Mouse (Mus musculus): ENCODE results near the gene Card19.

Card19 gene

DNA sequence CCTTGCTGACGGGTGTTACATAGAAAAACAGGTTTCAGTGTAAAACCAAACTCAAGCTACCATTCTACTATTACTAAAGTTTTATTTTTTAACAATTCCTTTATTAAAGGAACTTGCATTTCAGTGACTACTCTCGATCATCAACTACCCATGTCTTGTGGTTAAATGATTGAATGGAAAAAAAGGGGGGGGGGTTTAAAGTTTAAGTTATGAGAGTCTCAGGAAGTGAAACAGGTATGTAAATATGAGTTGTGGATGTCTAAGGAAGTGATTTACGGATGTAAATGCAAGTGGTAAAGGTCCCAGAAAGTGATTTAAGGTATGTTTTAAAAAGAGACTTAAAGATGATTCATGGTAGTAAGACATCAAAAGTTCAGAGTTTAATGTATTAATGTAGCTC, 9.3 kb upstream of the Card19 start:
- no peak for DNase-seq

DNA sequence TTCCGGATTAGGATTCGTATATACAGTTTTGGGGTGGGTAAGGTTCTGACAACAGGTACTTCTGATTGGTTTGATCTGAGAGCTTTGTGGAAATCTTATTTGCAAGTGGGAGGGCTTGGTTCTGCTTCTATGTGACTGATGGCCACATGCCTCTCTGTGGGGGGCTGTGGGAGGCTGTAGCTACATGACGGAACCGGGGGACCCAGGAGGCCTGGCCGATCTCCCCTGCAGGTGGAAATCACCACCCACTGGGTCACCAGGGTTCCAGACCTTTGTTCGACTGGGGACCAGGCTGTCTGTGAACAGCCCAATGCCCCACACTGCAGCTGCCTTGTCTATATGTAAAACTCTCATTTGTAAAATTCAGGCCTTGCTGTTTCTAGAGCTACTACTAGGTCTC, 8.9 kb upstream of the Card19 start:
- DNase-seq = no peak

DNA sequence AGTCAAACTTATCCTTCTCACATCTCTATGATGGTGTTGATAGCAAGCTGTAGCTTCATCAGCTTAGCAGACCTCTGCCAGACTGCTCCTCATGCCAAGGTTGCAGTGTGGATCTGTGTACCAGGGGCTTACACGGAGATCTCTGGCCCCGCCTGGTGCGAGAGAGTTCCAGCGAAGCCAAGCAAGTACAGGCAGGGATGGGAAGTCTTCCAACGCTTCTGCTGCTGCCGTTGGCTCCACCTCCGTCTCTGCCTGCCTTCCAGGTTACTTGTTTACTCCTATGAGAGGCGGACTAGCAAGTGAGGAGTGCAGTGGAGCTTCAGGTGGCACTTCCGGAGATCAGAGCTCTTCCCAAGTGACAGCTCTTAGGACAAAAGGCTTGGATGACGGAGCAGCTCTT, 8.5 kb upstream of the Card19 start:
- no peak for DNase-seq

DNA sequence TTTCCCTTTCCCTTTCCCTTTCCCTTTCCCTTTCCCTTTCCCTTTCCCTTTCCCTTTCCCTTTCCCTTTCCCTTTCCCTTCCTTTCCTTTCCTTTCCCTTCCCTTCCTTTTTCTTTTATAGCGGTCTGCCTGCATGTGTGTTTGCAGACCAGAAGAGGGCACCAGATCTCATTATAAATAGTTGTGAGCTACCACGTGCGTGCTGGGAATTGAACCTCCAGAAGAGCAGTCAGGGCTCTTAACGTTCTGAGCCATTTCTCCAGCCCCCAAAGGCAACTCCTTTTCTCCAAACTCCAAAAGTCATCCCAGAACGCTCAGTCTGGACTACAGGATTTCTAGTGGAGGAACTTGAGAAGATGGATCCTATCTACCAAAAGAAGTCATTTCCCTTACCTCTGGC, 5.1 kb upstream of the Card19 start:
- no peak for DNase-seq

DNA sequence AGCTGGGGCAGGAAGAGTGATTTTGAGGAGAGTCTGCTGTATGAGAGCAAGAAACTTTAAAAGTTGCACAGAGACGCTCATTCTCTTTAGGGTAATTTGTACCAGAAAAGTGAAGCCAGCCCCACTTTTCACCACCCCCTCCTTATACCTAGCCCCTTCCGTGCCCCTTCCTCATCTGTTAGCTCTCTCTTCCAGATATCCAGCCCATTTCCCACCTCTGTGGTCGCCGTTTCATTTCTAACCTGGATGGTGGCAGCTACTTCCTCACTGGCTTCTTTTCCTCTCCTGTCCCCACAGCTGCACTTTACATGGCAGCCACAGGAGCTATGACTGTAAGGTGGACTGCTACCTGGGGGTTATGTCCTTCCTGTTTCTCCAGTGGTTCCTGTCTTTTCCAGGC, 3.5 kb upstream of the Card19 start:
- no peak for DNase-seq

DNA sequence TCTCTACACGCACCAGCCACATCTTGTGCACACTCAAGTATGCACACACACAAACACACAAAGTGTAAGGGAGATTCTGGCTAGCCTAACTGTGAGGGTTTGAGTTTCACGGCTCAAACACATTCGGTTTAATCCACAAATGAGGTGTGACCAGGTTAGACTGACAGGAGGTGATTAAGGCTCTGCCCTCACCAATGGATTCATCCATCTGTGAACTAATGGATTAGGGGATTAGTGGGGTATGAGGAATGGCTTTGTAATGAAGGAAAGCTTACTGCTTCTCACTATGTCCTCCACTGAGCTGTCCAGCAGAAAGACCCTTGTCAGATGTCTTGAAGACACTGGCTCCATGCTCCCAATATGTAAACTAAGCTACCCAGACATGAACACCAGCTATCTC, 2.8 kb upstream of the Card19 start:
- DNase-seq = no peak

DNA sequence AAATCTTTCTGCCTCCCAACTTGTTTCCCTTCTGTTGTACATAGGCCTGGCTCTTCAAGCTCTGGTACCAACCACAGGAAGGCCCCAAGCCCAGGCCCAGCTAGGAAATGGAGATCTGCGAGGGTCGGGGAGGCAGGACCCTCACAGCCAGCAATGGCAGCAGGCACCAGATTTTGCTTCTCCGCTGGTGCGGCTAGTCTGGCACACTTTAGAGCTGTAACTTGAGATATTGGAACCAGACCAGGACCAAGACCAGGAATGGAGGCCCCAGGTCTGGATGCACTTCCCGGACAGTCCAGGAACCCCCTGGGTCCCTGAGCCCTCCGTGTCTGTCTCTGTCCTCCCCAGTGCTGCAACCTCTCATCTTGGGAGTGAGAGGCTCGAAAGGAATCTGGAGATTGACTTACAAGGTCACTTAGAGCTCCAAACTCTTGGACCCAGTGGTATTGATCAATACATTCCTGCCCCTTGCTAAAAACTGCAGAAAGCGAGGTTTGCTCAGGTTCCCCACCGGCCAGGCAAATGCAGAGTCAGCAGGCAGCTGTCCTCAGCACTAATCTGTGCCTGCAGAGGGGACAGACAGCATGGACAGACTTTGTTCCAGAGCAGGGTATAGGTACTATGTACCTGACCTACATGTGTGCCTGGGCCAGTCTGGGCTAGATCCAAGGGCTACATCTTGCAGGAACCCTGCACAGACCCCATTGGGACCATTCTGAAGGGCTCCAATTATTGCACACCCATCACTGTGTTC, 1.1 kb upstream of the Card19 start:
- DNase-seq = no peak

DNA sequence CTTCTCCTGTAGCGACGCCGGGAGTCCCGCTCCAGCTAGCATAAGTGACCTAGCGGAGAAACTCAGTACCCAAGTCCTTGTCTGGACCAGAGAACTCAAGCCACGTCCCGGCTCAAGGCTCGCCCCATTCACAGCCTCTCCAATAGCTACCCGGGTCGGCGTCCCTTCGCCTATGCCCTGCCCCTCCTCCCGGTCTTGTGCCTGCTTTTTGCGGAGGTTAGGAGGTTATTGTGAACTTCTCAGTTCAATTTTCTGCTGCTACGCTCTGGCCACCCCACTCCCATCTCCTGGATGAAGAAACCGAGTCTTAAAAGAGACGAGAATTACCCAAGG, 349 bp upstream of the Card19 start:
- no peak for DNase-seq

DNA sequence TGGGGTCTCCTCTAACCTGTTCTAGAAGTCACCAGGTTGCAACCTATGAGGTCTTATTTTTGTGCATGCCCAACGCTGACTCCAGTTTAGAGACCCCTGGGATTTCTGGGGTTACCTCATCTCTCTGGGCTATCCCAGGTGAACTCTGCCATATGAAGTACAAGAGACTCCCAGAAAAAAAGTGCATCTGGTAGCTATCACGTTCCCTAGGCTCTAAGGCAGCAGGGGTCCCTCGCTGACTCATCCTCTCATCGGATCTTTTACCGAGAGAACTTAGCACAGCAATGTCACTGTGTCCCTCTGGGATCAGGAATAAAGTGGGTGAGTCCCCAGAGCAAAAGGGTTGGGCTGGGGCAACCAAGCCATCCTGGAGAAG, 721 bp downstream of the Card19 start:
- no peak for DNase-seq

DNA sequence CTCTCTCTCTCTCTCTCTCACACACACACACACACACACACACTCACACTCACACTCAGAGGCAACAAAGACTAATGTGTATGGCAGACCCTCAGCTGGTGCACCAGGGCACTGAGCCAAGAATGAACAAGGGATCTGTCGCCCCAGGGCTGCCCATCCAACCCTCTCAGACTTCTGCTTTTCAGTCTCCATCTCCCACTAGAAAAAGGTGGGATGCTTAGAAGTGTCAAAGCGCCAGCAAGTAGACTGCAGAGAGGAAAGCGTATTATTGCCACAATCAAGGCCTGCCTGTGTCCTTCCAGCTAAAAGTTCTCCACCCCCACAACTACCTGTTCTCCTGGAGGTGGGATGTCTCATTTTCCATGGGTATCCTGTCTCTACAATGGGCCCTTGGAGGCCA, 1.4 kb downstream of the Card19 start:
- no peak for DNase-seq

DNA sequence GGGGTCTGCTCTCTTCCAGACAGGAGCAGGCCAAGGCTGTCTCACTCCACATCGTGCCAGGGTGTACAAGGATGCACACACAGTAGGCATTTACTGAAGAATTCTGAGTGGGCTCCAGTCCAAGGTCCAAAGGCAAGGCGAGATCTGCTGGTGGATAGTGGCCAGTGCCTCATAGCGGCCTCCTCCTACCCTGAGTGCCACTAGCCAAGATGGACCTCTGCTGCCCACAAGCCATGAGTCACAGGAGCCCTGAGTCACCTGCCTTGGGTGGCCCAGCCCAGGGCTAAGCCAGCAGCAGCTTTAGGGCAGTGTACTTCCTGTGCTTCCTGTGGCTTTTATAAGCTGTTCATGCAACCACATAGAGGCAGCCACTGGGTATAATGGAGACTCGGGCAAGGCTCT, 2.3 kb downstream of the Card19 start:
- DNase-seq = peak; percentile 75

DNA sequence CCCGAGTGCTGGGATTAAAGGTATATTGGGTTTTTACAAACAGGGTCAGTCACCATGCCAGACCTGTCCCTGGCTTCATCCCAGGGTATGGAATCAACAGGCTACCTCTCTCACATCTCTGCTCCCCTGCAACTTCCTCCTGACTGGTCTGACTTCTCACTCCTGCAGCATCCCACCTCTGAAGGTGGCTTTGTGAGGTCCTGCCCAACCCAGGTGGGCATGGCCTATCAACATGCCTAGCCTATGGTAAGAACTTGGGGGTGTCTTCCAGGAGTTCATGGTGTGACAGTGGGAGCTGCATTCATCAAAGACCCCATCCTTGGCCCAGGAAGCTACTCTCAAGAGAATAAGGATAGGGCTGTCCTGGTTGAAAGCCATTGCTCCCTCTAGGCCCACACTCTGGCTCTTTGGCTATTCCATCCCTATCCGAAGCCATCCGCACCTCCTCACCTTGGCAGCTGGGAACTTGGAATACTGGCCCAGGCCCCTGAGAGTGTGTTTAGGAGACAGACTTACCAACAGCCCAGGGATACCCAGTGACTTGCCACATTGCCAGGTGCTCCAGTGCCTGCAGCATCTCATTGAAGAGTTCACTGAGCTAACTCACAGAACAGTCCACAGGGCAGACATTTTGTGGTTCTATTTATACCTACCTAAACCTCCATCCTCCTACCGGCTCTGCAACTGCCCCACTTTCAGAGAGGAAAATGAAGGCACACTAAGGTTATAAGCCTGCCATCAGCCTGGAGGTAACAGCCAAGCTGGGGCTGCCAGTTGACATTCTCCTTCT, 2.9 kb downstream of the Card19 start:
- no peak for DNase-seq

DNA sequence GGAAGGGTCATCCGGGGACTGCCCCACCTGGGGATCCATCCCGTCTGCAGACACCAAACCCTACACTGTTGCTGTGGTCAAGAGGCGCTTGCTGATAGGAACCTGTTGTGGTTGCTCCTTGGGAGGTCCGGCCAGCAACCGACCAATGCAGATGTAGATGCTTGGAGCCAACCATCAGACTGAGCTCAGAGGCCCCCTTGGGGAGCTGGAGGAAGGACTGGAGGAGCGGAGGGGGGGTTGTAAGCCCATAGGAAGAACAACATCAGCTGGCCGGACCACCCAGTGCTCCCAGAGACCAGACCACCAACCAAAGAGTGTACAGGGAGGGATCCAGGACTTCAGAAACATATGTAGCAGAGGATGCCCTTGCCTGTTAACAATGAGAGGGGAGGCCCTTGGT, 6.5 kb downstream of the Card19 start:
- no peak for DNase-seq

DNA sequence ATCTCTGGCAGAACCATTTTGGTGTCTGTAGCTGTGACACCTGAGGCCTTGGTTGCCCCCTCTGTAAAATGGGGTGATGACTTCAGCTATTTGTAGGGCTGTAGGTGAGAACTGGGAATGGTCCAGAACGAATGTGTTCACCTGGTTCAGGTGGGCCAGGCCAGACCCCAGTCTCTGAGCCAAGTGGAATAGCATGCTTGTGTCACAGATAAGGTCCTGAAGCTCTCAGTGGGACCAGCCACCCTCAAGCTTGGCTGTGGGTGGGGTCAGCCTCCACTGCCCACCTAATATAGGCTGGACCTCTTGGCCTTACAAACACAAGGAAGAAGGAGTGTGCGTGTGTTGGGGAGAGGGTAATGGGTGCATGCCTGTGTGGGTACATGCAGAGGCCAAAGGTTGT, 9.5 kb downstream of the Card19 start:
- no peak for DNase-seq

DNA sequence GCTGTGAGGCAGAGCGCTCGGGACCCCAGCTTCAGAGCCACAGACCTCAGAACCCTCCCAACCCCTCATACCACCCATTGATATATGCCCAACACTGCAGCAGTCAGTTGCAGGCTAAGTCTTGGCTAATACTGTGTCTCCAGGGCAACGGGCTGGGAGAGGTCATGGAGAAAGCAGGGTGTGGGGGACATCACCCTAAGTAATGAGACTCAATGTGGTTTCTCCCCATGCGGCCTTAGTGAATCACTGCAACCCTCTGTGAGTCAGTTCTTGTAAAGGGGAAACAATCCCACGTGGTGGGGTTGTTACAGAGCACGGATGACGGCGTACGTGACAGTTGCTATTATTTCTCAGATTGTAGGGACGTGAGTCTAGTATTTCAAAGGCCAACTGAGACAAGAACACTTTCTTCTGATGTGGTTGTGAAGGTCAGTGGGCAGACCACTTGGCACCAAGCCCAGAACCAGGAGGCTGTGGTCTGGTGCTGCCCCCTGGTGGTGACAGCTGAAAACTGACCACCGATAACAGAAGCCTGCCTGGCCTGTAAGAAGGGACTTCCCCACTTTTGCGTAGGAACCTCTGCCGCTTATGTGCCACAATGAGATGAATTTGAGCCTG, 10.3 kb downstream of the Card19 start:
- DNase-seq = peak; percentile 87

DNA sequence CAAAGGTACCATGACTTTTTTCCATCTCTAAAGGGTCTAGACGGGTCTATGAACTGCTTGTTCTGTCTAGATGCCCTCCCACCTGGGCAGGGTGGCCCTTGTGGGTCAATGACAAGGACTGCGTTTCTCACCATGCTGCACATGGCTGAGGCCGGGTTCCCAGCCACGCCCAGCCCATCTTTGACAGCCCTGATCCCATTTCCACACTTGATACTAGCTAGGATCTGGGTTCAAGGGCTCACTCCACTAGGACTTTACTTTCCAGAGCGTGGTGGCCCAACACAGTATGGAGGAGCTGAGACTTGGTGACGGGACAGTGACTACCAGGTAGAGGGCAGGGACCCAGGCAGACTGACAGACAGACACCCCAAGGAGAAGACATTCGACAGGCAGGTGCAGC, 13.3 kb downstream of the Card19 start:
- no peak for DNase-seq

DNA sequence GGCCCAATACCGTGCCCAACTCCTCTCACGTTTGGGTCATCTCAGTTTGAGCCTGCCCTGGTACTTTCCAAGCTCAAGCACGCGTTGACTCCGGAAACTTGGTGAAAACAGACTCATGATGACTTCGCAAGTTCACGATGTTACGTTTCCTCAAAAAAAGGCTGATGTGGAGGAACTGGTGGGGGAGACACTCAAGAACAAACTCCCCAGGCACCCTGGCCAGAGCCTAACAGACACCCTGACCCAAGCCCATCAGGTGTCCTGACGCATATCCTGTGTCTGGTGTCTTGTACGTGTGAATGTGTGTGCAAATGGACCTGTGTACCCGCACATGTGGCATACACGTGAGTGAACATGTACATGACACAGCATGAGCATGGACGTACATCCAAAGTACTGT, 15.1 kb downstream of the Card19 start:
- DNase-seq = no peak

DNA sequence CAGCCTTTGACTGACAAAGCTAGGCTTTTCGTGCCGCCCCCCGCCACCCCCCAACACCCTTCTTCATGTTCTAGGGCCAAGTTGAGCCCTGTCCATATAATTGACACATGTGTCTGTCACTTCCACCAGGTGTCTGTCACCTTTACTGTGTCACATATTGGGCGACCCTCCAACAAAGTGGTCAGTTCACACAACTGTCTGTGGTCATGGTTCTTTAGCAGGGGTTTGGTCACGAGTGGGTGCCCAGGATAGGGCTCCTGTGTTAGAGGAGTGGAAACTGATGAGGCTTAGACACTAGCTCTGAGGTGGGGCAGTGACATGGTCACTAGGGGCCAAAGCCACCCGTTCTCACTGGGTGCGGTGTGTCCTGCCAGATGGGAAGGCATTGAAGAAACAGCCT, 15.9 kb downstream of the Card19 start:
- DNase-seq = no peak

DNA sequence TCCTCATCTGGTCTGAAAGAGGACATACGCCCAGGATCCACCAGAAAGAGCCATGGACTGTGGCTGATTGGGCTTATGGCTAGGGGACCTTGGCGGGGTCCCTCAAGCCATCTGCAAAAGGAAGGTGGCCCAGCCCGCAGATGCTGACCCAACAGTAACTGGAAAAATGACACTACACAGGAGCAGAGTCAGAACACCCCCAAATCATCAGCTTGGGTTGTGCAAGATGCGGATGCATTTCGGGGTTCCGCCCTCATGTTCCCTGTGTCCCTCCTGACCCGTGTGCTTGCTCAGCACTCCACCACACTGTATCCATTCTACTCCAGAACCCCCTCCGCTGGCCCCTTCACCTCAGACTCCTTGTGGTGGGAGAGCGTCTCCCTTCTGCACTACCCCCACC, 17.1 kb downstream of the Card19 start:
- DNase-seq = no peak

DNA sequence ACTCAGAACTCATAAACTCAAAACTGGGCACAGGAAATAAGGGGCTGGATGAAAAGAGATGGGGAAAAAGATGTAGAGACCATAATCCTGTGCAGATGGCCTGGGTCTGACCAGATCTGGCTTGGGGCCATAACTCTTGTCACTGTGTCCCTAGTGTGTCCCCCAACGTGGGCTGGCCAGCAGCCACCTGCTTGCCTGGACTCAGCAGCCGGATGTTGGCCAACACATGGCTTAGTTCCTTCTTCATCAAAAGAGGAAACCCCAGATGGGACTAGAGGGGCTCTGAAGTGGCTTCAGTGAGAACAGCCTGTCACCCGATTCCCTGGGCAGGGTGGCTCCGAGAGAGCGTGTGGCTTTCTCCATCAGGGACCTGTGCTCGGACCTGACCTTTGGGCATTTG, 19.1 kb downstream of the Card19 start:
- peak; percentile 48 for DNase-seq

DNA sequence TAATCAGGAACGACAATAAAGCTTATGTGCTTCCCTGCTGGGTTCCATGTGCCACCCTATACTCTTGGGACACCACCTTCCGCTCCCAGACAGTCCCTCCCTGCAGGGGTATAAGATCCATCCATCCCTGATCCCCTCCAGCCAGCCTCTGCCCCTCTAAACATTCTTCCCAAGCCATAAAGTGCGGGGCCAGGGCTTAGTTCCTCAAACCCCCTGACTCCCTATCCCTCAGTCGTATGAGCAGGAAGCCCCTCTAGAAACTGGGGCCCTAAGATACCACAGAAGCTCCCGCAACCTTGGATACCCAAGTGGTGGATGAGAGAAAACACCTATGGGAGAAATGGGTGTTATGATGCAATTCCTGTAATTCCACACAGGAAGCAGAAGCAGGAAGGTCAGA, 19.6 kb downstream of the Card19 start:
- DNase-seq = no peak

DNA sequence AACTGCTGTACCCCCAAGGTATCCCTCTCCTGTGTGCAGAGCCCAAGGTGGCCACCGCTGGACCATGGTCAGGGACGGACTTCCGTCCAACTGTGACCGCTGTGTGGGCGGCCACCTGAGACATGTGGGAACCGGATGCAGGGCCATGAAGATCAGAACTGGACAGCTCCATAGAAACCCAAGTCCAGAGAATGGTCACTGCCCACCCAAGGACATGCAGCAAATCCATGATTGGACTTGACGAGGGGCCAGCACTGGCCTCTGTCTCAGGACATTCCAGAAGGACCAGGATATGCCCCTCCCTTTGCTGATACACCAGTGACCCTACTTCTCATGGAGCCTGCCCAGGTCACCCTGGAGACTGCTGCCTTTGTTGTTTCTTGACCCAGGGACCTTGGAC, 20.2 kb downstream of the Card19 start:
- DNase-seq = no peak

DNA sequence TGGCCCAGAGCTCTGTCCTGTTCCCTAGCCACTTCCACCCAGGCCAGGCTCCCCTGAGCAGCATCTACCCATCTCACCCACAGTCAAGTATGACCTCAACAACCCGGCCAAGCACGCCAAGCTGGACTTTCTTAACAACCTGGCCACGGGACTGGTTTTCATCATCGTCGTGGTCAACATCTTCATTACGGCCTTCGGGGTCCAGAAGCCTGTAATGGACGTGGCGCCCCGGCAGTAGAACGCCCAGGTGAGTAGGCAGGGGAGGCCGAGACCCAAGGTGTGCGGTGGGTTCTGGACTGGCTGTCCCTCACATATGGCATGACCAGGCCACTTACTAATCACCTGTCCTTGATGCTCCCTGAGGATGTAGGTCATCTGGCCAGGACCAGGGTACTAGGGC, 21.0 kb downstream of the Card19 start:
- DNase-seq = no peak

DNA sequence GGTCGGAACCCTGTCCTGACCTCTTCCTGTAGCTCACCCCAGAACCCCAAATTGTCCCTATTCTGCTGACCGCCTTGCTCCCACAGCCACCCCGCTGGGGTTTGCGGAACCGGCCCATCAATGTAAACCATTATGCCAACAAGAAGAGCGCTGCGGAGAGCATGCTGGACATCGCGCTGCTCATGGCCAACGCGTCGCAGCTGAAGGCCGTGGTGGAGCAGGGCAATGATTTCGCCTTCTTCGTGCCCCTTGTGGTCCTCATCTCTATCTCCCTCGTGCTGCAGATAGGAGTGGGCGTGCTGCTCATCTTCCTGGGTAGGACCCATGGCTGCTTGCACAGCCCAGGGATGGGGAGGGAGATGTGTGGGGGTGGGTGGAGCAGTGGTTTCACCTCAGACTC, 22.2 kb downstream of the Card19 start:
- DNase-seq = no peak
